Mouse (Mus musculus): ENCODE measurements around the gene Il1r2. TPM values are rescaled to one million over a fixed set of nuclear protein-coding genes. Genes with fewer than 3 reads are reported as not detected.
A peak's percentile ranks its signal among the peaks of the same experiment; 100 is the strongest.

The Il1r2 gene
- polyA plus RNA-seq, 1 experiment from 2014 or later, result 0.36 TPM

GRCm38 (mm10) chr1:40107971-40108749 is 34.3 kb downstream of the Il1r2 start:
- Histone ChIP-seq H3K9ac (no peak overlapping the region), H3K36me3 (no peaks in the 10 kb centered on the region), H3K9me3 (no peaks in the 10 kb centered on the region), H3K27ac (no peak overlapping the region), H3K4me3 (no peak overlapping the region), H3K27me3 (no peaks in the 10 kb centered on the region), H3K4me2 (no peak overlapping the region), H3K4me1 (replicated peaks) (no peaks in the 10 kb centered on the region)
- 73% methylated on average over 5 of the region's 5 CpGs for WGBS
- no peak for ATAC-seq (ENCODE audit: low FRiP score)

- no peaks in the 10 kb centered on the region for H3K4me1 ChIP-seq (replicated peaks)
Observed at GRCm38 (mm10) chr1:40109736-40110135, 35.9 kb downstream of the Il1r2 start.

DNA sequence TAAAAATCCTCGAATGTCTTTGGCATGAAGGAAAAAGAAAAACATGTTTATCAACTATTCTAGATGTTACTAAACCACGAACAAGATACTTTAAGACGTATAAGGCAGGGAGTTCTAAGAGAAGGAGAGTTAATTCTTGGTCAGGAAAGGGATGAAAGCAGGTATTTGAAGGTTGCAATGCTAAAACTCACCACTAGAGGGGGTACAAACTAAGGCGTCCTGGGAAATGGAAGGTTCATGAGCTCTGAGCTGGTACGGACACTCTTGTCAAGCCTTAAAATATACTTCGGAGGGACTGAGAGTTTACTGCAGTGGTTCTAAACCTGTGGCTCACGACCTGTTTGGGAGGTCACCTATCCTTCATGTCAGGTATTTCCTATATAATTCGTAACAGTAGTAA is 41.4 kb downstream of the Il1r2 start:
- Histone ChIP-seq H3K36me3 (no peaks in the 10 kb centered on the region), H3K9ac (no peak overlapping the region), H3K4me3 (no peak overlapping the region), H3K27ac (no peak overlapping the region), H3K4me1 (replicated peaks) (peaks cover 4% of the 10 kb centered on the region; the same call in 1 of the 2 replicates), H3K27me3 (no peaks in the 10 kb centered on the region), H3K9me3 (no peaks in the 10 kb centered on the region), H3K4me2 (no peak overlapping the region)
- WGBS, result 49% methylated on average over 8 of the region's 8 CpGs
- ATAC-seq (ENCODE audit: low FRiP score), result no peak

More at GRCm38 (mm10) chr1:40109736-40110135, 35.9 kb downstream of the Il1r2 start:
- ATAC-seq (ENCODE audit: low FRiP score), result no peak
- Histone ChIP-seq H3K27ac (no peak overlapping the region), H3K4me3 (no peak overlapping the region), H3K4me2 (no peak overlapping the region), H3K27me3 (no peaks in the 10 kb centered on the region), H3K36me3 (no peaks in the 10 kb centered on the region), H3K9me3 (no peaks in the 10 kb centered on the region), H3K9ac (no peak overlapping the region)
- 67% methylated on average over 6 of the region's 6 CpGs for WGBS

- H3K4me1 ChIP-seq (replicated peaks), result peaks cover 4% of the 10 kb centered on the region; the same call in 1 of the 2 replicates
- H3K4me2 ChIP-seq, result no peak overlapping the region
- WGBS, result 8% methylated on average over 7 of the region's 8 CpGs
- no peaks in the 10 kb centered on the region for H3K36me3 ChIP-seq
- no peaks in the 10 kb centered on the region for H3K9me3 ChIP-seq
- H3K4me3 ChIP-seq, result no peak overlapping the region
- ATAC-seq (ENCODE audit: low FRiP score), result peak; percentile 52; the same call in 1 of the 2 replicates
- H3K27me3 ChIP-seq, result no peaks in the 10 kb centered on the region
- no peak overlapping the region for H3K9ac ChIP-seq
- no peak overlapping the region for H3K27ac ChIP-seq
Observed at GRCm38 (mm10) chr1:40116422-40116821, 42.5 kb downstream of the Il1r2 start.

- Histone ChIP-seq H3K27ac (no peak overlapping the region), H3K9ac (no peak overlapping the region), H3K27me3 (no peaks in the 10 kb centered on the region), H3K4me1 (replicated peaks) (peaks cover 4% of the 10 kb centered on the region; the same call in 1 of the 2 replicates), H3K9me3 (no peaks in the 10 kb centered on the region), H3K4me3 (no peak overlapping the region), H3K36me3 (no peaks in the 10 kb centered on the region), H3K4me2 (no peak overlapping the region)
- WGBS, result 39% methylated on average over 9 of the region's 10 CpGs
- peak; percentile 59; the same call in 1 of the 2 replicates for ATAC-seq (ENCODE audit: low FRiP score)
Observed at GRCm38 (mm10) chr1:40117565-40117964, 43.7 kb downstream of the Il1r2 start.

GRCm38 (mm10) chr1:40124237-40124636 is 50.4 kb downstream of the Il1r2 start:
- H3K27ac ChIP-seq, result no peak overlapping the region
- H3K9ac ChIP-seq, result no peak overlapping the region
- no peaks in the 10 kb centered on the region for H3K4me1 ChIP-seq (replicated peaks)
- no peaks in the 10 kb centered on the region for H3K27me3 ChIP-seq
- WGBS, result 84% methylated on average over 4 of the region's 4 CpGs
- ATAC-seq (ENCODE audit: low FRiP score), result no peak
- H3K36me3 ChIP-seq, result no peaks in the 10 kb centered on the region
- H3K9me3 ChIP-seq, result no peaks in the 10 kb centered on the region
- no peak overlapping the region for H3K4me2 ChIP-seq
- no peak overlapping the region for H3K4me3 ChIP-seq

GRCm38 (mm10) chr1:40128481-40128880 is 54.6 kb downstream of the Il1r2 start:
- no peaks in the 10 kb centered on the region for H3K9me3 ChIP-seq
- H3K27me3 ChIP-seq, result no peaks in the 10 kb centered on the region
- ATAC-seq (ENCODE audit: low FRiP score), result no peak
- H3K27ac ChIP-seq, result no peak overlapping the region
- no peak overlapping the region for H3K4me2 ChIP-seq
- 86% methylated on average over 4 of the region's 4 CpGs for WGBS
- H3K4me3 ChIP-seq, result no peak overlapping the region
- no peak overlapping the region for H3K9ac ChIP-seq
- H3K4me1 ChIP-seq (replicated peaks), result no peaks in the 10 kb centered on the region
- H3K36me3 ChIP-seq, result no peaks in the 10 kb centered on the region

DNA sequence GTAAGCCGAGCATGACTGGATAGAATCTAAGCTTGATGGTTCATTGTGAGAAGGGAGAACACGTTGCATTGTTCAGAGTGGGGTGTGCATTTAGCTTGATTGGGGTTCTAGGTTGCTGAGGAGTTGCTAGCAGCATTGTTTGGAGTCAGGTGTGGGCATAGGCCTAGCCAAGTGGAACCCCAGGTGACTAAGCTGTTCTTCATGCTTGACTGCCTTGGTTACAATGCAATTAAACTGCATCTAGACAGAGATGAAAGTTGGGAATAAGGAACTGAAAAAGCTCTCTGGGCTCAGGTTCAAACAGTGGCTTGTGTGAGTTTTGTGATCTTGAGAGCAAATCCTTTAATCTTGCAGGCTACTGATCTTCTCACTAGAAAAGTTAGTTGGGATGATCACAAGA is 55.4 kb downstream of the Il1r2 start:
- Histone ChIP-seq H3K36me3 (no peaks in the 10 kb centered on the region), H3K4me3 (no peak overlapping the region), H3K4me1 (replicated peaks) (no peaks in the 10 kb centered on the region), H3K9me3 (no peaks in the 10 kb centered on the region), H3K27ac (no peak overlapping the region), H3K27me3 (no peaks in the 10 kb centered on the region), H3K9ac (no peak overlapping the region), H3K4me2 (no peak overlapping the region)
- ATAC-seq (ENCODE audit: low FRiP score), result no peak
- WGBS, result 70% methylated on average over 2 of the region's 2 CpGs

GRCm38 (mm10) chr1:40131631-40132030 is 57.8 kb downstream of the Il1r2 start:
- Histone ChIP-seq H3K4me2 (no peak overlapping the region), H3K27me3 (no peaks in the 10 kb centered on the region), H3K9ac (no peak overlapping the region), H3K36me3 (no peaks in the 10 kb centered on the region), H3K9me3 (no peaks in the 10 kb centered on the region), H3K4me1 (replicated peaks) (no peaks in the 10 kb centered on the region), H3K4me3 (no peak overlapping the region), H3K27ac (no peak overlapping the region)
- ATAC-seq (ENCODE audit: low FRiP score), result no peak
- WGBS, result 48% methylated on average over 1 of the region's 1 CpGs

DNA sequence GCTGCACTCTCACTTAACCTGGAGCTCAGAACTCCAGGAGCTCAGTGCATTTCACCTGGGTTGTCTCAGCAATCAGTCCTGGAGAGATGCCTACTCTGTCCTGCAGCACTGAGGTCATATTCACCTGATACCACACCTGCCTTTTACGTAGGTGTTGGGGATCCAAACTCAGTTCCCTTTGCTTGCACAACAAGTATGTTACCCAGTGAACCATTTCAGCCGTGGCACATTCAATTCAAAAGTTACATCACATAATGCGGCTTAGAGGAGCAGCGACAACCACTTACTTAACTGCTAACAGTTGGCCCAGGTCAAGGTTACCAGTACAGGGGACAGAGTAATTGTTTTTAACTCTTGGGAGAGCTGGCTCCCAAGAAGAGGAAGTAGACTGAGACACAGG is 58.8 kb downstream of the Il1r2 start:
- Histone ChIP-seq H3K4me1 (replicated peaks) (no peaks in the 10 kb centered on the region), H3K9ac (no peak overlapping the region), H3K27me3 (no peaks in the 10 kb centered on the region), H3K9me3 (no peaks in the 10 kb centered on the region), H3K4me3 (no peak overlapping the region), H3K36me3 (no peaks in the 10 kb centered on the region), H3K4me2 (no peak overlapping the region), H3K27ac (no peak overlapping the region)
- ATAC-seq (ENCODE audit: low FRiP score), result no peak
- WGBS, result 90% methylated on average over 4 of the region's 4 CpGs

GRCm38 (mm10) chr1:40133567-40133966 is 59.7 kb downstream of the Il1r2 start:
- WGBS, result 70% methylated on average over 3 of the region's 3 CpGs

DNA sequence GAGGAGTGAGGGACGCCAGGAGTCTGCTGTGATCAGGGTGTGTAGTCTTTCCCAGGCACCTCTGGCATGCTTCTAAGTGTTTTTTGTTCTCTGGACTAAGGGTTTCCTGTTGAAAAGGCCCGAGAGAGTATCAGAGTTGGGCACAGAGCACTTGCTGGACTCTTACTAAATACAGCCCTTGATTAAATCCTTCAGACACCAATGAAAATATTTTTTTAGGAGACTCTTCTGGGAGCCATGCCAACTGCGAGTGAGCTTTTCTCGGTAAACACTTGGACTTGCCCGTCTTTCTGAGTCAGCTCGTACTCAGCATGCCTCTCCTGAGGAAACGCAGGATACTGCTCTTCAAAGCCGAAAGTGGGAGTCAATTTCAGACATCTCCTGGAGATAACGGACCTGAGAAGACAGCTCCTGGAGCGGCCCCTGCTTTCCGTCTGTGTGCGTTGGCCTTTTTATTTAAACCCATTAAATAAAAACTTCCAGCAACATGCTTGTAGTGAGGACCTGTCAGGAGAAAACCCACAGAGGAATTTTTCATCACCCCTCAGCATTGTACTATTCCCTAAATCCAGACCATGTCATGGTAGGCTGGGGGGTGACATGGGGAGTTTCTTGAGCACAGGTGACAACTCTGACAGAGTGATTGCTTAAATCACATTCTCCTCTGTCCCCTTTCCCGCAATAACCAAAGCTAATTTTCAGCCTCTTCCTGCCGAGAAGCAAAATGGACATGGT is 66.1 kb downstream of the Il1r2 start:
- no peaks in the 10 kb centered on the region for H3K27me3 ChIP-seq
- no peak for ATAC-seq (ENCODE audit: low FRiP score)
- no peaks in the 10 kb centered on the region for H3K4me1 ChIP-seq (replicated peaks)
- no peak overlapping the region for H3K4me3 ChIP-seq
- no peak overlapping the region for H3K4me2 ChIP-seq
- WGBS, result 80% methylated on average over 14 of the region's 14 CpGs
- no peaks in the 10 kb centered on the region for H3K9me3 ChIP-seq
- no peak overlapping the region for H3K27ac ChIP-seq
- H3K9ac ChIP-seq, result no peak overlapping the region
- no peaks in the 10 kb centered on the region for H3K36me3 ChIP-seq

More at GRCm38 (mm10) chr1:40133567-40133966, 59.7 kb downstream of the Il1r2 start:
- Histone ChIP-seq H3K9ac (no peak overlapping the region), H3K4me3 (no peak overlapping the region), H3K27me3 (no peaks in the 10 kb centered on the region), H3K27ac (no peak overlapping the region), H3K36me3 (no peaks in the 10 kb centered on the region), H3K4me2 (no peak overlapping the region), H3K9me3 (no peaks in the 10 kb centered on the region), H3K4me1 (replicated peaks) (no peaks in the 10 kb centered on the region)
- no peak for ATAC-seq (ENCODE audit: low FRiP score)

All from hindbrain, embryonic 13.5 days (tissue).